Mouse (Mus musculus) liver, adult 2 months (tissue): ENCODE measurements at regions not wholly inside any gene's neighbourhood (a gene's known extent, or its start where the extent isn't known, plus 50 kb on each side); places are given as distances from the start of the nearest gene placed in this dataset.

Source experiments
- CTCF ChIP-seq: fragments of 200-500 bp; IDR thresholded peaks from 2 replicates; pipeline ENCODE4 v1.5.1; 2011; ENCODE audit warnings: low read depth, low read length, control low read depth
- POLR2A ChIP-seq: fragments of 200-500 bp; IDR thresholded peaks from 2 replicates; pipeline ENCODE4 v1.6.1; 2011; ENCODE audit warnings: low read length, control low read depth; ENCODE audit not compliant: insufficient read depth; ENCODE audit errors: extremely low read depth

DNA sequence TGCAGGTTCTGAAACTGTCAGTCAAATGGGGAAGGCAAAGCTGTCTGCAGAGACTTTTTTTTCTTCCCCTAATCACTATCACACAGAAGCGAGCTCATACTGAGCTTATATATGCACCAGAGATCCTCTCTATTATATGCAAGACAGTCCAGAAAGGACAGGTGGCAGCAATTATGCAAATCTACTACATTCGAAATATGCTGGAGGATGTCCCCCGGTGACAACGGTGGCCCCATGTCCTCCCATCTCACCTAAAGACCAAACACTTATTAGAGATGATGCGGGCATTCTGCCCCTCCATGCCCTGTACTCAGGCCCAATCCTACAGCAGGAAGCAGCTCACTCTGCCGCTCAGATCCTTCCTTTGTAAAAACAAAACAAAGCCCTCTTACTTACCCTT is 280.4 kb downstream of the Atp23 start:
- no peak for TF ChIP-seq CTCF
- no peak for TF ChIP-seq POLR2A
